Mouse (Mus musculus): Measurements from ENCODE around the gene Gtpbp6.
"Not testable (repeated sequence)": the region's sequence is repeated elsewhere in the genome, so short reads cannot be mapped to it uniquely, and the experiment has no call there.

Gene Gtpbp6

GRCm38 (mm10) chr5:110107581-110108304 lies at the start of gene Gtpbp6:
Gene Gtpbp6, minus strand, starts transcription at chr5:110108197.
- in situ Hi-C loops (cut with MboI; ENCODE audit: unreplicated experiment in 2 of 2) = loop anchor here in 1 of 2 experiments (5.0 kb wide), 1 partner anchor 550 kb away; the partner anchor contains the start of gene Crlf2

GRCm38 (mm10) chr5:110143007-110143406 lies 35.0 kb upstream of the Gtpbp6 start:
- in situ Hi-C loops (cut with MboI; ENCODE audit: unreplicated experiment in 2 of 2) = loop anchor here in 1 of 2 experiments (5.0 kb wide), 1 partner anchor 541 kb away; no protein-coding TSS in a partner anchor

- in situ Hi-C loops (cut with MboI; ENCODE audit: unreplicated experiment in 2 of 2) = loop anchor here in 1 of 2 experiments (5.0 kb wide), 1 partner anchor 540 kb away; no protein-coding TSS in a partner anchor
Observed at GRCm38 (mm10) chr5:110142309-110142708, 34.3 kb upstream of the Gtpbp6 start.

GRCm38 (mm10) chr5:110140424-110140823 lies 32.4 kb upstream of the Gtpbp6 start:
- in situ Hi-C loops (cut with MboI; ENCODE audit: unreplicated experiment in 2 of 2) = loop anchor here in 1 of 2 experiments (5.0 kb wide), 1 partner anchor 538 kb away; no protein-coding TSS in a partner anchor

GRCm38 (mm10) chr5:110139325-110139724 lies 31.3 kb upstream of the Gtpbp6 start:
- in situ Hi-C loops (cut with MboI; ENCODE audit: unreplicated experiment in 2 of 2) = loop anchor here (5.0 to 10.0 kb wide), 2 partner anchors 537 to 585 kb away; partner anchors contain the start of gene Crlf2 (in 1 of the 2)

GRCm38 (mm10) chr5:110137816-110138215 lies 29.8 kb upstream of the Gtpbp6 start:
- in situ Hi-C loops (cut with MboI; ENCODE audit: unreplicated experiment in 2 of 2) = loop anchor here (5.0 to 10.0 kb wide), 2 partner anchors 536 to 583 kb away; partner anchors contain the start of gene Crlf2 (in 1 of the 2)

- in situ Hi-C loops (cut with MboI; ENCODE audit: unreplicated experiment in 2 of 2) = loop anchor here (5.0 to 10.0 kb wide), 2 partner anchors 534 to 581 kb away; partner anchors contain the start of gene Crlf2 (in 1 of the 2)
Observed at GRCm38 (mm10) chr5:110136087-110136464, 28.1 kb upstream of the Gtpbp6 start.

- in situ Hi-C loops (cut with MboI; ENCODE audit: unreplicated experiment in 2 of 2) = loop anchor here (5.0 to 10.0 kb wide), 2 partner anchors 533 to 581 kb away; partner anchors contain the start of gene Crlf2 (in 1 of the 2)
Observed at GRCm38 (mm10) chr5:110135293-110136086, 27.5 kb upstream of the Gtpbp6 start, which contains the start of gene Chfr. Gene Chfr, plus strand, starts transcription at chr5:110135842.

- in situ Hi-C loops (cut with MboI; ENCODE audit: unreplicated experiment in 2 of 2) = not testable (repeated sequence)
Observed at GRCm38 (mm10) chr5:110122380-110122779, 14.4 kb upstream of the Gtpbp6 start.

GRCm38 (mm10) chr5:110109991-110110441 lies 2.0 kb upstream of the Gtpbp6 start, which contains the start of gene Zfp605:
Gene Zfp605, plus strand, starts transcription at chr5:110110092.
- in situ Hi-C loops (cut with MboI; ENCODE audit: unreplicated experiment in 2 of 2) = loop anchor here in 1 of 2 experiments (5.0 kb wide), 1 partner anchor 553 kb away; the partner anchor contains the start of gene Crlf2

GRCm38 (mm10) chr5:110108305-110108628 lies 270 bp upstream of the Gtpbp6 start:
- in situ Hi-C loops (cut with MboI; ENCODE audit: unreplicated experiment in 2 of 2) = loop anchor here in 1 of 2 experiments (5.0 kb wide), 1 partner anchor 551 kb away; the partner anchor contains the start of gene Crlf2

GRCm38 (mm10) chr5:110106901-110107564 lies 964 bp downstream of the Gtpbp6 start:
- in situ Hi-C loops (cut with MboI; ENCODE audit: unreplicated experiment in 2 of 2) = loop anchor here in 1 of 2 experiments (5.0 kb wide), 1 partner anchor 550 kb away; the partner anchor contains the start of gene Crlf2

GRCm38 (mm10) chr5:110106140-110106871 lies 1.7 kb downstream of the Gtpbp6 start:
- in situ Hi-C loops (cut with MboI; ENCODE audit: unreplicated experiment in 2 of 2) = loop anchor here in 1 of 2 experiments (5.0 kb wide), 1 partner anchor 549 kb away; the partner anchor contains the start of gene Crlf2

GRCm38 (mm10) chr5:110104616-110105380 lies 3.2 kb downstream of the Gtpbp6 start:
- in situ Hi-C loops (cut with MboI; ENCODE audit: unreplicated experiment in 2 of 2) = loop anchor here in 1 of 2 experiments (5.0 kb wide), 1 partner anchor 547 kb away; the partner anchor contains the start of gene Crlf2

- in situ Hi-C loops (cut with MboI; ENCODE audit: unreplicated experiment in 2 of 2) = no loop called here
Observed at GRCm38 (mm10) chr5:110103901-110104615, 3.9 kb downstream of the Gtpbp6 start.

GRCm38 (mm10) chr5:110102853-110103625 lies 5.0 kb downstream of the Gtpbp6 start:
- in situ Hi-C loops (cut with MboI; ENCODE audit: unreplicated experiment in 2 of 2) = no loop called here

- in situ Hi-C loops (cut with MboI; ENCODE audit: unreplicated experiment in 2 of 2) = no loop called here
Observed at GRCm38 (mm10) chr5:110102429-110102828, 5.6 kb downstream of the Gtpbp6 start.

All from v-Abl transformed pro-B cells (cell line).